Mouse (Mus musculus) heart, postnatal 0 days (tissue): ENCODE measurements around the gene Gm10717. TPM values are rescaled to one million over a fixed set of nuclear protein-coding genes. Genes with fewer than 3 reads are reported as not detected.
"Not testable (repeated sequence)": the region's sequence is repeated elsewhere in the genome, so short reads cannot be mapped to it uniquely, and the experiment has no call there.

Experiments
- ATAC-seq: fragments of 200-750 bp; cut with Nextera tagmentation; 2 replicates; pipeline ENCODE4 v1.8.0; 2017; ENCODE audit warnings: low read depth, moderate number of reproducible peaks, moderate library complexity; ENCODE audit not compliant: insufficient read depth
- DNase-seq: peaks from one replicate; pipeline ENCODE4 v3.0.0-alpha.2; 2016; ENCODE audit warnings: low spot score
- H3K27ac ChIP-seq: fragments of 300-500 bp; sonication (generic); 2 replicates; pipeline ENCODE4 v1.5.1; 2014; ENCODE audit warnings: low read depth, mild to moderate bottlenecking
- H3K27me3 ChIP-seq: fragments of 300-500 bp; sonication (generic); 2 replicates; pipeline ENCODE4 v1.6.1; 2014; ENCODE audit warnings: low read length, mixed read lengths; ENCODE audit not compliant: control insufficient read depth, insufficient read depth
- H3K36me3 ChIP-seq: fragments of 300-500 bp; sonication (generic); replicated peaks from 2 replicates; pipeline ENCODE4 v1.6.1; 2014; ENCODE audit warnings: low read length, mixed read lengths; ENCODE audit not compliant: control insufficient read depth, insufficient read depth
- H3K4me1 ChIP-seq: fragments of 300-500 bp; sonication (generic); 2 replicates; pipeline ENCODE4 v1.6.1; 2014; ENCODE audit warnings: antibody characterized with exemption; ENCODE audit not compliant: control insufficient read depth, insufficient read depth
- H3K4me2 ChIP-seq: fragments of 300-500 bp; sonication (generic); 2 replicates; pipeline ENCODE4 v1.6.1; 2014; ENCODE audit warnings: low read depth, mild to moderate bottlenecking, low read length, moderate library complexity
- H3K4me3 ChIP-seq: fragments of 300-500 bp; sonication (generic); 2 replicates; pipeline ENCODE4 v1.5.1; 2014; ENCODE audit warnings: low read depth, low read length
- H3K9ac ChIP-seq: fragments of 300-500 bp; sonication (generic); replicated peaks from 2 replicates; pipeline ENCODE4 v1.6.1; 2014; ENCODE audit warnings: low read depth, low read length, mixed read lengths
- H3K9me3 ChIP-seq: fragments of 300-500 bp; sonication (generic); replicated peaks from 2 replicates; pipeline ENCODE4 v1.6.1; 2016; ENCODE audit warnings: low read length; ENCODE audit not compliant: control insufficient read depth
- WGBS: fragments of 180-500 bp; shearing (Covaris S2); extraction: QIAGEN DNeasy Blood & Tissue Kit; methylation state at CpG from one replicate; pipeline ENCODE4 v1.1.7; 2014; 5-methylcytosine and 5-hydroxymethylcytosine counted together
- polyA plus RNA-seq: library from polyadenylated mRNA; unstranded; fragments of >200 nt; fragmentation: Nextera tagmentation; extraction: Ambion mirVana; gene quantifications from 2 replicates; pipeline ENCODE4 v1.2.1, GENCODE M21; 2015
- total RNA-seq: library from RNA; depleted of rRNA; stranded (reverse); fragments of >200 nt; gene quantifications from 2 replicates; pipeline ENCODE4 v1.2.3, GENCODE M21; 2014; ENCODE audit warnings: low replicate concordance

Gene Gm10717
- total and polyA plus RNA-seq, 2 experiments from 2014 or later = 0.38 TPM; not detected in 1

- peaks cover 10% of the 10 kb centered on the region for H3K9me3 ChIP-seq
- DNase-seq, H3K4me1 ChIP-seq, H3K4me3 ChIP-seq, H3K9ac ChIP-seq, H3K36me3 ChIP-seq, H3K27ac ChIP-seq, H3K4me2 ChIP-seq, H3K27me3 ChIP-seq: not testable (repeated sequence)
- ATAC-seq = peak; percentile 44
- WGBS = no CpG with 5 or more reads among the region's 5 CpGs
These were observed 15.9 kb upstream of the Gm10717 start for GRCm38 (mm10) chr9:3009331-3009730.

- DNase-seq, H3K4me1 ChIP-seq, H3K4me3 ChIP-seq, H3K9ac ChIP-seq, H3K36me3 ChIP-seq, ATAC-seq, H3K4me2 ChIP-seq, H3K9me3 ChIP-seq, H3K27ac ChIP-seq, H3K27me3 ChIP-seq: not testable (repeated sequence)
- WGBS = 92% methylated on average over 2 of the region's 7 CpGs
These were observed 13.1 kb upstream of the Gm10717 start for GRCm38 (mm10) chr9:3012054-3012621.

GRCm38 (mm10) chr9:3012733-3013279 is 12.4 kb upstream of the Gm10717 start, which contains the start of gene Gm10721:
TSS of gene Gm10721 (plus strand) at chr9:3013140.
- not testable (repeated sequence) for H3K27me3 ChIP-seq
- no CpG with 5 or more reads among the region's 11 CpGs for WGBS

GRCm38 (mm10) chr9:3015354-3015753 is 9.9 kb upstream of the Gm10717 start, which contains the start of gene Gm10720:
TSS of gene Gm10720 (plus strand) at chr9:3015654.
- not testable (repeated sequence) for H3K4me1 ChIP-seq, H3K36me3 ChIP-seq, H3K27ac ChIP-seq, DNase-seq, H3K4me2 ChIP-seq, ATAC-seq, H3K4me3 ChIP-seq, H3K9me3 ChIP-seq, H3K9ac ChIP-seq, H3K27me3 ChIP-seq
- 59% methylated on average over 4 of the region's 9 CpGs for WGBS

More at GRCm38 (mm10) chr9:3012733-3013279, 12.4 kb upstream of the Gm10717 start, which contains the start of gene Gm10721:
- not testable (repeated sequence) for H3K36me3 ChIP-seq, H3K9me3 ChIP-seq, H3K4me3 ChIP-seq, H3K9ac ChIP-seq, H3K4me1 ChIP-seq, DNase-seq, H3K27ac ChIP-seq, H3K4me2 ChIP-seq
- ATAC-seq = peak; percentile 49

- H3K27ac ChIP-seq, H3K27me3 ChIP-seq, H3K4me1 ChIP-seq, H3K36me3 ChIP-seq, H3K9ac ChIP-seq, H3K4me2 ChIP-seq, H3K4me3 ChIP-seq, ATAC-seq, H3K9me3 ChIP-seq, DNase-seq: not testable (repeated sequence)
- 69% methylated on average over 4 of the region's 6 CpGs for WGBS
These were observed 9.3 kb upstream of the Gm10717 start for GRCm38 (mm10) chr9:3015896-3016295.

GRCm38 (mm10) chr9:3017108-3017507 is 8.1 kb upstream of the Gm10717 start, which contains the start of gene Gm10719:
TSS of gene Gm10719 (plus strand) at chr9:3017408.
- no CpG with 5 or more reads among the region's 9 CpGs for WGBS
- not testable (repeated sequence) for H3K9ac ChIP-seq, ATAC-seq

GRCm38 (mm10) chr9:3018944-3019343 is 6.3 kb upstream of the Gm10717 start:
- not testable (repeated sequence) for H3K27me3 ChIP-seq, H3K9ac ChIP-seq, H3K36me3 ChIP-seq, ATAC-seq, H3K4me1 ChIP-seq, DNase-seq, H3K4me2 ChIP-seq, H3K4me3 ChIP-seq, H3K27ac ChIP-seq, H3K9me3 ChIP-seq
- 68% methylated on average over 9 of the region's 9 CpGs for WGBS

More at GRCm38 (mm10) chr9:3017108-3017507, 8.1 kb upstream of the Gm10717 start, which contains the start of gene Gm10719:
- not testable (repeated sequence) for H3K27ac ChIP-seq, H3K4me3 ChIP-seq, H3K27me3 ChIP-seq, DNase-seq, H3K9me3 ChIP-seq, H3K36me3 ChIP-seq, H3K4me2 ChIP-seq, H3K4me1 ChIP-seq

GRCm38 (mm10) chr9:3019835-3020727 is 5.1 kb upstream of the Gm10717 start:
- H3K36me3 ChIP-seq, H3K4me1 ChIP-seq, H3K27ac ChIP-seq, H3K4me3 ChIP-seq, H3K4me2 ChIP-seq, H3K9ac ChIP-seq, H3K9me3 ChIP-seq, ATAC-seq, H3K27me3 ChIP-seq, DNase-seq: not testable (repeated sequence)
- WGBS = 74% methylated on average over 11 of the region's 19 CpGs
